Mouse (Mus musculus): Measurements from ENCODE around the gene Fkbp2. TPM values are rescaled to one million over a fixed set of nuclear protein-coding genes. Genes with fewer than 3 reads are reported as not detected.

Gene Fkbp2
- total and polyA plus RNA-seq, 3 experiments: 17.6 to 87.0 (median 44.6) TPM

GRCm38 (mm10) chr19:6942249-6942691 is 38.0 kb downstream of the Fkbp2 start, which contains the start of gene Gpr137:
TSS of gene Gpr137 (minus strand) at chr19:6942480.
- Histone ChIP-seq H3K79me2 (replicated peaks; ENCODE audit: control insufficient read depth, extremely low read depth, insufficient read depth, poor library complexity, severe bottlenecking) (no peaks in the 10 kb centered on the region), H3K4me1 (ENCODE audit: control insufficient read depth in 1 of 2, insufficient read depth in 2 of 2) (peaks cover 6 to 24% of the 10 kb centered on the region in 2 experiments), H3K4me3 (replicated peaks in 1 of 3; ENCODE audit: low read depth in 2 of 3, low read length in 2 of 3, poor library complexity in 1 of 3) (peak within 1 kb of the TSS; percentile 71 to 78 (median 77)), H3K36me3 (replicated peaks in 1 of 2; ENCODE audit: control insufficient read depth in 1 of 2, insufficient read depth in 1 of 2, low read length in 1 of 2) (peaks cover 0 to 33% of the 10 kb centered on the region in 2 experiments), H3K9me3 (replicated peaks; ENCODE audit: low read length) (no peaks in the 10 kb centered on the region), H3K27ac (ENCODE audit: insufficient read depth, low read depth) (peak within 1 kb of the TSS; percentile 71), H3K4me2 (ENCODE audit: insufficient read depth, low read depth, poor library complexity, severe bottlenecking) (peak within 1 kb of the TSS; percentile 85), H3K9ac (ENCODE audit: insufficient read depth, low read depth) (peak within 1 kb of the TSS; percentile 81), H3K27me3 (replicated peaks) (no peaks in the 10 kb centered on the region)
- dilution Hi-C loops (cut with MboI; ENCODE audit: extremely low pct_ligation_motif_present, extremely low pct_unique_long_range_greater_than_20kb, low sequenced_read_pairs) (no loop called here), in situ Hi-C loops (cut with MboI; ENCODE audit: low pct_ligation_motif_present, low pct_unique_long_range_greater_than_20kb, low sequenced_read_pairs) (no loop called here)
- TF ChIP-seq TBP (conservative IDR thresholded peaks at IDR 0.05; ENCODE audit: low read depth, low read length) (no peak), PAX5 (IDR thresholded peaks at IDR 0.05; ENCODE audit: low read length) (no peak), JUN (IDR thresholded peaks at IDR 0.05; ENCODE audit: insufficient read depth, low read depth, low read length) (no peak), USF2 (conservative IDR thresholded peaks at IDR 0.05; ENCODE audit: low read depth, low read length) (no peak), CTCF (conservative IDR thresholded peaks at IDR 0.05 in 1 of 2, IDR thresholded peaks at IDR 0.05 in 1 of 2; ENCODE audit: low read depth in 2 of 2, low read length in 2 of 2) (no peak), NRF1 (IDR thresholded peaks at IDR 0.05; ENCODE audit: low read depth, low read length) (peak; percentile 21; the same call in 1 of the 2 replicates), NELFE (IDR thresholded peaks at IDR 0.05; ENCODE audit: low read depth, low read length) (peak; percentile 49), ZNF384 (IDR thresholded peaks at IDR 0.05; ENCODE audit: low read depth, low read length) (no peak), ZKSCAN1 (IDR thresholded peaks at IDR 0.05; ENCODE audit: borderline replicate concordance, low read depth, low read length) (no peak), HCFC1 (IDR thresholded peaks at IDR 0.05; ENCODE audit: low read depth, low read length) (peak; percentile 21; the same call in 1 of the 2 replicates), ELF1 (IDR thresholded peaks at IDR 0.05; ENCODE audit: low read depth, low read length) (peak; percentile 60), USF1 (IDR thresholded peaks at IDR 0.05; ENCODE audit: low read depth, low read length) (no peak), POLR2A (IDR thresholded peaks at IDR 0.05; ENCODE audit: low read depth, low read length) (peak; percentile 69), IRF4 (IDR thresholded peaks at IDR 0.05; ENCODE audit: low read depth, low read length) (no peak), RAD21 (IDR thresholded peaks at IDR 0.05; ENCODE audit: low read depth, low read length) (no peak), CHD1 (IDR thresholded peaks at IDR 0.05; ENCODE audit: low read depth, low read length) (no peak), MAZ (IDR thresholded peaks at IDR 0.05; ENCODE audit: low read depth, low read length) (no peak; the same call in 1 of the 2 replicates), SIN3A (IDR thresholded peaks at IDR 0.05; ENCODE audit: low read length) (0 out of 2 replicates have a peak, but pooled peaks have one; percentile 24), MAFK (IDR thresholded peaks at IDR 0.05; ENCODE audit: insufficient replicate concordance, low read length) (no peak), MXI1 (IDR thresholded peaks at IDR 0.05; ENCODE audit: low read depth, low read length) (peak; percentile 75), SMC3 (IDR thresholded peaks at IDR 0.05; ENCODE audit: low read depth, low read length) (no peak), CHD2 (IDR thresholded peaks at IDR 0.05; ENCODE audit: low read length) (no peak), TCF12 (IDR thresholded peaks at IDR 0.05; ENCODE audit: low read depth, low read length) (no peak; the same call in 1 of the 2 replicates), UBTF (IDR thresholded peaks at IDR 0.05; ENCODE audit: low read depth, low read length) (0 out of 2 replicates have a peak, but pooled peaks have one; percentile 24), POLR2AphosphoS2 (IDR thresholded peaks at IDR 0.05; ENCODE audit: low read depth, low read length) (peak; percentile 85; the same call in 1 of the 2 replicates), GABPA (IDR thresholded peaks at IDR 0.05; ENCODE audit: insufficient replicate concordance, low read depth, low read length) (no peak), MAX (IDR thresholded peaks at IDR 0.05; ENCODE audit: low read length) (no peak; the same call in 1 of the 2 replicates), ETS1 (conservative IDR thresholded peaks at IDR 0.05; ENCODE audit: low read depth, low read length) (no peak), BHLHE40 (IDR thresholded peaks at IDR 0.05; ENCODE audit: low read depth, low read length) (no peak), ZMIZ1 (IDR thresholded peaks at IDR 0.05; ENCODE audit: low read depth, low read length) (0 out of 2 replicates have a peak, but pooled peaks have one; percentile 47), JUND (conservative IDR thresholded peaks at IDR 0.05; ENCODE audit: low read depth, low read length) (no peak), MEF2A (IDR thresholded peaks at IDR 0.05; ENCODE audit: borderline replicate concordance, low read depth, low read length) (no peak), EP300 (IDR thresholded peaks at IDR 0.05; ENCODE audit: low read length) (no peak), KAT2A (IDR thresholded peaks at IDR 0.05; ENCODE audit: insufficient replicate concordance, low read length) (no peak), RCOR1 (conservative IDR thresholded peaks at IDR 0.05; ENCODE audit: low read depth, low read length) (no peak), E2F4 (IDR thresholded peaks at IDR 0.05; ENCODE audit: insufficient replicate concordance, low read depth, low read length) (no peak), MYC (IDR thresholded peaks at IDR 0.05; ENCODE audit: low read depth, low read length) (no peak), ZC3H11A (IDR thresholded peaks at IDR 0.05; ENCODE audit: low read depth, low read length) (no peak)
- DNase-seq (ENCODE audit: extremely low read depth): peak; percentile 90

Data from CH12.LX (cell line).